Mouse (Mus musculus): ENCODE data around the gene Chrna3. TPM values are rescaled to one million over a fixed set of nuclear protein-coding genes. Genes with fewer than 3 reads are reported as not detected.

Gene Chrna3
- total RNA-seq, 1 experiment: 0.04 TPM

GRCm38 (mm10) chr9:54981291-54982191, 44.8 kb downstream of the Chrna3 start:
- Histone ChIP-seq H3K36me3 (ENCODE audit: control insufficient read depth, insufficient read depth, low read length, poor library complexity, severe bottlenecking) (no peaks in the 10 kb centered on the region), H3K9ac (ENCODE audit: insufficient read depth, low read depth, low read length, poor library complexity, severe bottlenecking) (peak overlapping the region; percentile 77), H3K27ac (ENCODE audit: insufficient read depth, low read depth, low read length, poor library complexity, severe bottlenecking) (no peak overlapping the region), H3K4me1 (ENCODE audit: control insufficient read depth in 2 of 2, insufficient read depth in 2 of 2, low read length in 2 of 2, poor library complexity in 1 of 2) (0 out of 4 replicates have a peak, but pooled peaks cover 0 to 2% of the 10 kb centered on the region in 2 experiments), H3K9me3 (ENCODE audit: control insufficient read depth, insufficient read depth, low read depth, low read length) (no peaks in the 10 kb centered on the region), H3K4me3 (ENCODE audit: insufficient read depth in 1 of 2, low read depth in 1 of 2, low read length in 2 of 2, poor library complexity in 1 of 2, severe bottlenecking in 1 of 2) (peak overlapping the region; percentile 86 to 94)
- peak; percentile 57 for DNase-seq (ENCODE audit: low read depth, low spot score)
- in situ Hi-C loops (cut with MboI; ENCODE audit: low sequenced_read_pairs in 2 of 2, unreplicated experiment in 2 of 2): no loop called here
- TF ChIP-seq CHD2 (IDR thresholded peaks at IDR 0.05; ENCODE audit: low read depth, low read length) (no peak), MAFK (IDR thresholded peaks at IDR 0.05; ENCODE audit: insufficient read depth, low read depth, low read length) (no peak), ZC3H11A (IDR thresholded peaks at IDR 0.05; ENCODE audit: borderline replicate concordance, low read depth, low read length) (no peak), HCFC1 (IDR thresholded peaks at IDR 0.05; ENCODE audit: borderline replicate concordance, insufficient read depth, low read length) (no peak), ZNF384 (IDR thresholded peaks at IDR 0.05; ENCODE audit: low read depth, low read length) (no peak)

GRCm38 (mm10) chr9:54980674-54981073, 45.7 kb downstream of the Chrna3 start, which contains the start of gene Chrna5:
TSS of gene Chrna5 (plus strand) at chr9:54980880.
- H3K27ac ChIP-seq (ENCODE audit: insufficient read depth, low read depth, low read length, poor library complexity, severe bottlenecking): no peak within 1 kb of the TSS
- 0 out of 4 replicates have a peak, but pooled peaks cover 0 to 2% of the 10 kb centered on the region in 2 experiments for H3K4me1 ChIP-seq (ENCODE audit: control insufficient read depth in 2 of 2, insufficient read depth in 2 of 2, low read length in 2 of 2, poor library complexity in 1 of 2)
- peak within 1 kb of the TSS; percentile 77 for H3K9ac ChIP-seq (ENCODE audit: insufficient read depth, low read depth, low read length, poor library complexity, severe bottlenecking)
- H3K36me3 ChIP-seq (ENCODE audit: control insufficient read depth, insufficient read depth, low read length, poor library complexity, severe bottlenecking): no peaks in the 10 kb centered on the region
- in situ Hi-C loops (cut with MboI; ENCODE audit: low sequenced_read_pairs in 2 of 2, unreplicated experiment in 2 of 2): no loop called here
- no peaks in the 10 kb centered on the region for H3K9me3 ChIP-seq (ENCODE audit: control insufficient read depth, insufficient read depth, low read depth, low read length)
- H3K4me3 ChIP-seq (ENCODE audit: insufficient read depth in 1 of 2, low read depth in 1 of 2, low read length in 2 of 2, poor library complexity in 1 of 2, severe bottlenecking in 1 of 2): peak within 1 kb of the TSS; percentile 86 to 94
- TF ChIP-seq ZNF384 (IDR thresholded peaks at IDR 0.05; ENCODE audit: low read depth, low read length) (no peak), ZC3H11A (IDR thresholded peaks at IDR 0.05; ENCODE audit: borderline replicate concordance, low read depth, low read length) (no peak), CHD2 (IDR thresholded peaks at IDR 0.05; ENCODE audit: low read depth, low read length) (no peak), MAFK (IDR thresholded peaks at IDR 0.05; ENCODE audit: insufficient read depth, low read depth, low read length) (no peak), HCFC1 (IDR thresholded peaks at IDR 0.05; ENCODE audit: borderline replicate concordance, insufficient read depth, low read length) (no peak)
- DNase-seq (ENCODE audit: low read depth, low spot score): no peak

- no peak overlapping the region for H3K9ac ChIP-seq (ENCODE audit: insufficient read depth, low read depth, low read length, poor library complexity, severe bottlenecking)
- H3K9me3 ChIP-seq (ENCODE audit: control insufficient read depth, insufficient read depth, low read depth, low read length): no peaks in the 10 kb centered on the region
- H3K36me3 ChIP-seq (ENCODE audit: control insufficient read depth, insufficient read depth, low read length, poor library complexity, severe bottlenecking): no peaks in the 10 kb centered on the region
- in situ Hi-C loops (cut with MboI; ENCODE audit: low sequenced_read_pairs in 2 of 2, unreplicated experiment in 2 of 2): no loop called here
- no peak for DNase-seq (ENCODE audit: low read depth, low spot score)
- peaks cover 3 to 4% of the 10 kb centered on the region in 2 experiments; a peak in 3 of 4 replicates for H3K4me1 ChIP-seq (ENCODE audit: control insufficient read depth in 2 of 2, insufficient read depth in 2 of 2, low read length in 2 of 2, poor library complexity in 1 of 2)
- no peak overlapping the region for H3K4me3 ChIP-seq (ENCODE audit: insufficient read depth in 1 of 2, low read depth in 1 of 2, low read length in 2 of 2, poor library complexity in 1 of 2, severe bottlenecking in 1 of 2)
- no peak for TF ChIP-seq MAFK (IDR thresholded peaks at IDR 0.05; ENCODE audit: insufficient read depth, low read depth, low read length)
- TF ChIP-seq ZNF384 (IDR thresholded peaks at IDR 0.05; ENCODE audit: low read depth, low read length): no peak
- TF ChIP-seq CHD2 (IDR thresholded peaks at IDR 0.05; ENCODE audit: low read depth, low read length): no peak
- TF ChIP-seq HCFC1 (IDR thresholded peaks at IDR 0.05; ENCODE audit: borderline replicate concordance, insufficient read depth, low read length): no peak
- TF ChIP-seq ZC3H11A (IDR thresholded peaks at IDR 0.05; ENCODE audit: borderline replicate concordance, low read depth, low read length): no peak
- no peak overlapping the region for H3K27ac ChIP-seq (ENCODE audit: insufficient read depth, low read depth, low read length, poor library complexity, severe bottlenecking)
Observed at GRCm38 (mm10) chr9:54969972-54970637, 56.3 kb downstream of the Chrna3 start.

- Histone ChIP-seq H3K4me1 (ENCODE audit: control insufficient read depth in 2 of 2, insufficient read depth in 2 of 2, low read length in 2 of 2, poor library complexity in 1 of 2) (no peaks in the 10 kb centered on the region), H3K36me3 (ENCODE audit: control insufficient read depth, insufficient read depth, low read length, poor library complexity, severe bottlenecking) (peaks cover 2% of the 10 kb centered on the region), H3K27ac (ENCODE audit: insufficient read depth, low read depth, low read length, poor library complexity, severe bottlenecking) (no peak overlapping the region), H3K9ac (ENCODE audit: insufficient read depth, low read depth, low read length, poor library complexity, severe bottlenecking) (no peak overlapping the region), H3K4me3 (ENCODE audit: insufficient read depth in 1 of 2, low read depth in 1 of 2, low read length in 2 of 2, poor library complexity in 1 of 2, severe bottlenecking in 1 of 2) (no peak overlapping the region), H3K9me3 (ENCODE audit: control insufficient read depth, insufficient read depth, low read depth, low read length) (no peaks in the 10 kb centered on the region)
- TF ChIP-seq MAFK (IDR thresholded peaks at IDR 0.05; ENCODE audit: insufficient read depth, low read depth, low read length) (no peak), CHD2 (IDR thresholded peaks at IDR 0.05; ENCODE audit: low read depth, low read length) (no peak), HCFC1 (IDR thresholded peaks at IDR 0.05; ENCODE audit: borderline replicate concordance, insufficient read depth, low read length) (no peak), ZC3H11A (IDR thresholded peaks at IDR 0.05; ENCODE audit: borderline replicate concordance, low read depth, low read length) (no peak), ZNF384 (IDR thresholded peaks at IDR 0.05; ENCODE audit: low read depth, low read length) (no peak)
- in situ Hi-C loops (cut with MboI; ENCODE audit: low sequenced_read_pairs in 2 of 2, unreplicated experiment in 2 of 2): no loop called here
- DNase-seq (ENCODE audit: low read depth, low spot score): no peak
Observed at GRCm38 (mm10) chr9:54963669-54964068, 62.7 kb downstream of the Chrna3 start.

Measured in ES-E14 (cell line).